Mouse (Mus musculus) kidney, adult 2 months (tissue): ENCODE measurements around the gene Zfp322a.

Source experiments
- CTCF ChIP-seq: fragments of 200-500 bp; conservative IDR thresholded peaks from 2 replicates; pipeline ENCODE4 v1.5.1; 2011; ENCODE audit warnings: low read depth, mild to moderate bottlenecking, control low read depth, low read length, moderate library complexity, mixed read lengths; ENCODE audit not compliant: insufficient read depth, insufficient read length
- POLR2A ChIP-seq: fragments of 200-500 bp; IDR thresholded peaks from one replicate; pipeline ENCODE4 v1.6.1; 2011; ENCODE audit warnings: low read depth, low read length, control low read depth

GRCm38 (mm10) chr13:23410632-23411031 lies 41.6 kb upstream of the Zfp322a start:
- TF ChIP-seq POLR2A (no peak), CTCF (no peak)
